Mouse (Mus musculus) embryo, embryonic 11 days (tissue): Measurements from ENCODE around the gene Unc45b.

Experiments used
- DNase-seq: peaks from one replicate; pipeline ENCODE4 v3.0.0-alpha.2; 2015

Gene Unc45b

GRCm38 (mm10) chr11:82910250-82910649 lies at the start of gene Unc45b:
TSS of gene Unc45b (plus strand) at chr11:82910550.
- no peak for DNase-seq

- DNase-seq, result no peak
Observed at GRCm38 (mm10) chr11:82860759-82861158, 49.6 kb upstream of the Unc45b start.

GRCm38 (mm10) chr11:82861558-82861957 lies 48.8 kb upstream of the Unc45b start:
- no peak for DNase-seq

- DNase-seq, result no peak
Observed at GRCm38 (mm10) chr11:82862638-82863037, 47.7 kb upstream of the Unc45b start.

GRCm38 (mm10) chr11:82863059-82863458 lies 47.3 kb upstream of the Unc45b start:
- no peak for DNase-seq

- DNase-seq, result no peak
Observed at GRCm38 (mm10) chr11:82863488-82863931, 46.8 kb upstream of the Unc45b start.

- no peak for DNase-seq
Observed at GRCm38 (mm10) chr11:82865957-82866356, 44.4 kb upstream of the Unc45b start.

- no peak for DNase-seq
Observed at GRCm38 (mm10) chr11:82866850-82867564, 43.3 kb upstream of the Unc45b start.

- no peak for DNase-seq
Observed at GRCm38 (mm10) chr11:82867956-82868355, 42.4 kb upstream of the Unc45b start.

- no peak for DNase-seq
Observed at GRCm38 (mm10) chr11:82869506-82870172, 40.7 kb upstream of the Unc45b start.

GRCm38 (mm10) chr11:82870173-82871030 lies 39.9 kb upstream of the Unc45b start:
- peak; percentile 54 for DNase-seq

- DNase-seq, result peak; percentile 97
Observed at GRCm38 (mm10) chr11:82871031-82871446, 39.3 kb upstream of the Unc45b start, which contains the start of gene Rffl. TSS of gene Rffl (minus strand) at chr11:82871210.

- no peak for DNase-seq
Observed at GRCm38 (mm10) chr11:82874924-82875323, 35.4 kb upstream of the Unc45b start.

GRCm38 (mm10) chr11:82875631-82876030 lies 34.7 kb upstream of the Unc45b start:
- no peak for DNase-seq

- DNase-seq, result no peak
Observed at GRCm38 (mm10) chr11:82877726-82878344, 32.5 kb upstream of the Unc45b start.

GRCm38 (mm10) chr11:82883180-82883579 lies 27.2 kb upstream of the Unc45b start:
- no peak for DNase-seq

GRCm38 (mm10) chr11:82886559-82886958 lies 23.8 kb upstream of the Unc45b start:
- DNase-seq, result no peak

GRCm38 (mm10) chr11:82888491-82888946 lies 21.8 kb upstream of the Unc45b start:
- no peak for DNase-seq

GRCm38 (mm10) chr11:82889524-82890341 lies 20.6 kb upstream of the Unc45b start:
- peak; percentile 35 for DNase-seq

- DNase-seq, result peak; percentile 97
Observed at GRCm38 (mm10) chr11:82890342-82890762, 20.0 kb upstream of the Unc45b start, which contains the start of gene Rad51d. TSS of gene Rad51d (minus strand) at chr11:82890614.

- no peak for DNase-seq
Observed at GRCm38 (mm10) chr11:82891936-82892335, 18.4 kb upstream of the Unc45b start, which contains the start of gene Fndc8. TSS of gene Fndc8 (plus strand) at chr11:82892124.

GRCm38 (mm10) chr11:82897478-82897877 lies 12.9 kb upstream of the Unc45b start:
- DNase-seq, result no peak
